Mouse (Mus musculus) induced T-regulatory cell, adult 2 months (primary cell): ENCODE results near the gene Slc22a7.

Experiments
- DNase-seq: peaks from one replicate; pipeline ENCODE4 v3.0.0-alpha.2; 2012; ENCODE audit warnings: low read depth

Gene Slc22a7

DNA sequence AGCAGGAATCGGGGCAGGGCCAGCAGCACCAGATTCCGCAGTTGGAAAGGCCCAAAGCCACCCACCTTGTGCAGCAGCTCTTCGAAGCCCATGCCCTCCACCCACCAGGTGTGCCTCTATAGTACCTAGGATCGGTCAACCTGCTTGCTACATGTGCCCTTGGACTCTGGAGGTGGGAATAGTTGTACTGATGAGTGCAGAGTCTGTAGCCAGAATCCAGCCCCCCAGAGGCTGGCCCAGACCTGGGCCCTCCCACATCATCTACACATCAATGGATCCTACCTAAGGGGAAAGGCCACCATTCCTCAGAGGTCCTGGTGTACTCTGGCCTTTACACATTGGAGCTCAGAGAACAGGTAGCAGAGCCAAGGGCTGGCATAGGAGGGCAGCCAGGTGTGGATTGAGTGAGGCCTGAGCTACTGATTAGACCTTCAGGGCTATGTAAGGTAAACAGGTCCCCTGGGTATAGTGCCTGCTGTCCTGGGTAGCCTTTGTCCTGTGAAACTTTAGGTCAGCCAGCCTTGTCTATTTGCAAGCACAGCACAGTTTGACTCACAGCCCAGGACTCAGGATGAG lies at the start of gene Slc22a7:
Gene Slc22a7 (minus strand): TSS at position 160 of the 576 bp plus-strand sequence.
- no peak for DNase-seq

- peak; percentile 43 for DNase-seq
Observed at GRCm38 (mm10) chr17:46487431-46487830, 49.2 kb upstream of the Slc22a7 start, which contains the start of gene Ttbk1. Gene Ttbk1 (minus strand): TSS chr17:46487675.

GRCm38 (mm10) chr17:46486995-46487394 lies 48.7 kb upstream of the Slc22a7 start:
- DNase-seq, result no peak

- peak; percentile 22 for DNase-seq
Observed at GRCm38 (mm10) chr17:46484461-46484875, 46.2 kb upstream of the Slc22a7 start.

DNA sequence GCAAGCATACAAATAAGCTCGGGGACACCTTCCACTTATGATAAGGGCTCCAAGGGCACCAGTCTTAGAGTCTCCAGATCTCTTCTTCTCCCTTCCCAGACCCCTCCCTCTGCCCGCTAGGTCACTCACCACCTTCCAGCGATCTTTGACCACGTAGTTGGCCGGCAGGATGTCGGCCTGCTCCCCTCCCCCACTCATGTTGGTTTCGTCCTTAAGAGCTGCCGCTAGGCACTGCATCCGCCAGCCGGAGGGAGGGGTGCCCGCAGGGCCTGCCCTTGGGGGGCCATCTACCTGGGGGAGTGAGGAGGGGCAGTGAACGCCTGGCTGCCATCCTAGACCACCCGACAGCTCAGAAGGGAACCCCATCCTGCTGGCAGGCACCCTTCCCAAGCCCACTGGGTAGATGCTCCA lies 45.8 kb upstream of the Slc22a7 start:
- DNase-seq, result peak; percentile 32

DNA sequence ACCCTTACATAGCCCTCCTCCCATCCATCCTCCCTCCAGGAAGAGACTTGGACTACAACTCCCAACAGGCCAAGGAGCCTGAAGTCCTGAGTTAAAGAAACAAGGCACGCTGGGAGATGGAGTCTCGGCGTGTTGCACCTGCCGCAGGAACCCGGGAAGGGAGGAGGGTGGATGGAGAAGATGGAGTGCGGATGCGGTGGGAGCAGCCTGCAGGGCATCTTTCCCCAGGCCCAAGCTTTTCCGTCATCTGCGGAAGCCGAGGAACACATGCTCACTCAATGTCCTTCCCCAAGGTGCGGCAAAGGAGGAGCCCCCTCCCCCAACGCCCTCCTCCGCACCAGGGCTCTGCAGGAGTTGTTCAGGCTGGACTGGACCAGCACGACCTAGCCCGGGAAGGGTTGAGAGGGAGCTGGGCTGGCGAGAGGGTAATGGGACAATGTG lies 45.3 kb upstream of the Slc22a7 start:
- no peak for DNase-seq

- no peak for DNase-seq
Observed at GRCm38 (mm10) chr17:46477286-46477685, 39.0 kb upstream of the Slc22a7 start.

GRCm38 (mm10) chr17:46476601-46477000 lies 38.3 kb upstream of the Slc22a7 start:
- DNase-seq, result no peak

- DNase-seq, result no peak
Observed at GRCm38 (mm10) chr17:46467830-46468229, 29.6 kb upstream of the Slc22a7 start.

DNA sequence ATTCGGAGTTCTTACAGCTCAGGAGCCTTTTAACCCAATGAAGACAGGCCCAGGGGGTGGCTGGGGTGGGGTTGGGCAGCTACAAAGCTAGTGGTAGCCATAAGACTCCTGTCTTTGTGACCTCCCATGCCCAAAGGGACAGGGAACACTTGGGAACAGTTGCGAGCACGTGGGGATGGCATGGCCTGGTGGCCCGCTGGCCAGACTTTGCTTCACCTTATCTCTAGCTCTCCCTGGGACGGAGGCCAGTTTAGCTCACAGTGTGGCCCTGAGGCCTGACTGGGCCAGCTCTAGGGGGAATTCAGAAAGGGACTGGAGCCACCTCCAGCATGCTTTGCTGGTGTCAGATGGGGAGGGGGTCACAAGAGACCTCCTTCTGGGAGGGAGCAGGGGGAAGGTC lies 24.0 kb upstream of the Slc22a7 start:
- no peak for DNase-seq

GRCm38 (mm10) chr17:46461347-46461746 lies 23.1 kb upstream of the Slc22a7 start:
- no peak for DNase-seq

- no peak for DNase-seq
Observed at GRCm38 (mm10) chr17:46460673-46461072, 22.4 kb upstream of the Slc22a7 start.

GRCm38 (mm10) chr17:46458439-46458838 lies 20.2 kb upstream of the Slc22a7 start:
- no peak for DNase-seq

GRCm38 (mm10) chr17:46457791-46458190 lies 19.5 kb upstream of the Slc22a7 start:
- DNase-seq, result peak; percentile 66

DNA sequence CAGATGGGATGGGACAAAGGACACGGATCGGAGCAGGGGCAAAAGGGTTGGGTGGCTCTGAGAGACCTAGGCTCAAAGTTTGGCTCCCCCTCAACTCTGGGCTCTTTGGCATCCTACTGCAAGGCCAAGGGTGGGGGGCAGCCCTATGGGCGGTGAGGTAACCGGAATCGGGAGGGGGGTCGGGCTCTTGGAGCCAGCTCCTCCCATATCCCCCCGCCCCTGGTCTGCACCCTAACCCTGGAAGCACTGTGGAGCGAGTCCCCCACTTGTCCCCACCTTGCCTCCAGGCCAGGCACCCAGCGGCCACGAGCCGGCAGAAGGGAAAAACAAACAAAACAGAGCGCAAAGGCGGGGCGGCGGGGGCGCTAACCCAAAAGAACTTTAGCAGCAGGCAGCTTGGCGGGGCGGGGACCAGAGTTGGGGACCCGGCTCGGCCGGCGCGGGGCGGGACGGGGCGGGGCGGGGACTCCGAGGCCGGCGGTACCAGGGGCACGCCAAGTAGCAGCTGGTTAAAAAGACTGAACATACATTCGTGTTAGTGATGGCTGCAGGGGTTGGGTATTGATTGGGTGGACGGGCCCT lies 16.9 kb upstream of the Slc22a7 start:
- peak; percentile 15 for DNase-seq

GRCm38 (mm10) chr17:46454539-46454938 lies 16.3 kb upstream of the Slc22a7 start:
- DNase-seq, result no peak

DNA sequence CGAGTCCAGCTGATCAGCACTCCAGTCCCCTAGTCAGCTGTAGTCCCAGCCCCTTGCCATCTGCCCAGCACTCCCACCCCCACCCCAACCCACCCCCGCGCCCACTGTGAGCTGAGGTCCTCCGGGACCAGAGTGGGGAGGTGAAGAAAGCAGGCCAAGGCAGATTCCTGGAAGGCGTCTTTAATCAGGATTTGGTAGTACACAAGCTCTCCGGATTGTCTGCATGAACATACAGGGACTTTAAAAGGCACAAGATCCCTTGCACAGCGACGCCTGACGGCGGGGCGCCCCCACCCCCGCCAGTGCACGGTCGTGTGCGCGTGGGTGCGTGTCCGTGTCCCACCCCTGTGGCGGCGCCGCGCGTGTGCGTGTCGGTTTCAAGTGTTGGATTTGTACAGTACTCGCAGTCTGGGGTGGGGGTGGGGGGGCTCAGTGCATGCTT lies 15.7 kb upstream of the Slc22a7 start:
- no peak for DNase-seq

DNA sequence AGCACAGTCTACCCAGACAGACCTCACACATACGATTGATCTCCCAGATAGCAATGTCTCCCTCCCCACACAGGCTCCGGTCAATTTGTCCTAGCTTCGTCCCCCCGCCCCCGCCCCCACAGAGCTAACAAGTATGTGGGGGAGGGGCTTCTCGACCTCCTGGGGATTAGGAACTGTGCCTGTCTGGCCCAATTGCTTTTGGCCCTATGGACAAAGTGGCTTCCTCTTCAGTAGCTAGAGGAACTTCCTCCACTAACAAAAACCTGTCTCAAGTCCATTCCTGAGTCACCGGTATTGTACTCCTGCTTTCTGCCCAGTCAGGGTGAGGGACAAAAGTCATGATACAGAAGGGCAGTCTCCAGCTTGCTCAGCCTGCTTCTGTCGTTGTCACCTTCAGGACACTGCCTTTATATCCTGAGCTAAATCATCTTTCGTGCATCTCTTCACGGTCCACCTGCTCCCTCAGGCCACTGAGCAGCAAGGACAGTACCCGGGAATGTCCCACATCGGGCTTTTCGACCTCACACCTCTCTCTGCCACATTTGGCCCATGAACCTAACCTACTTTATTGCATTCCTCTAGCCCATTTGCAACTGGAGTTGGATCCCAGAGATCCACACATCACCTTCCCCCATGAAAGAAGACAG lies 15.2 kb upstream of the Slc22a7 start:
- no peak for DNase-seq

DNA sequence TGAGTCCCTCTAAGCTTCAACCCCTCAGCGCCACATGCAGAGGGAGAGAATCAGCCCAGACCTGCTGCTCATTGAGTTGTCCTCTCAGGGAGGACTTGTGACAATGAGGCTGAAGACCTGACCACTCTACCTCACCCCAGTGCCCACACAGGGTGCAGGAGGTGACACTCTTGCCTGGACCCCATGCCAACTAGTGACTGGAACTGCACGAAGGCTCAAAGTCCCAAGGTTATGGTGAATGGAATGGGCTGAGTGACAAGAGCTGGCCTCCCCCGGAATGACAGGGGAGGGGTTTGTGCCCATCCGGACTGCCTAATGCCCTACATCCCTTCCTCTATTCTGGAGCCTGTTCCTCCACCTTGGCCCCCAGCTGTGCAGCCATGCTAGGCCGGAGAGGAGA lies 14.4 kb upstream of the Slc22a7 start:
- no peak for DNase-seq

- no peak for DNase-seq
Observed at GRCm38 (mm10) chr17:46446264-46446663, 8.0 kb upstream of the Slc22a7 start.

DNA sequence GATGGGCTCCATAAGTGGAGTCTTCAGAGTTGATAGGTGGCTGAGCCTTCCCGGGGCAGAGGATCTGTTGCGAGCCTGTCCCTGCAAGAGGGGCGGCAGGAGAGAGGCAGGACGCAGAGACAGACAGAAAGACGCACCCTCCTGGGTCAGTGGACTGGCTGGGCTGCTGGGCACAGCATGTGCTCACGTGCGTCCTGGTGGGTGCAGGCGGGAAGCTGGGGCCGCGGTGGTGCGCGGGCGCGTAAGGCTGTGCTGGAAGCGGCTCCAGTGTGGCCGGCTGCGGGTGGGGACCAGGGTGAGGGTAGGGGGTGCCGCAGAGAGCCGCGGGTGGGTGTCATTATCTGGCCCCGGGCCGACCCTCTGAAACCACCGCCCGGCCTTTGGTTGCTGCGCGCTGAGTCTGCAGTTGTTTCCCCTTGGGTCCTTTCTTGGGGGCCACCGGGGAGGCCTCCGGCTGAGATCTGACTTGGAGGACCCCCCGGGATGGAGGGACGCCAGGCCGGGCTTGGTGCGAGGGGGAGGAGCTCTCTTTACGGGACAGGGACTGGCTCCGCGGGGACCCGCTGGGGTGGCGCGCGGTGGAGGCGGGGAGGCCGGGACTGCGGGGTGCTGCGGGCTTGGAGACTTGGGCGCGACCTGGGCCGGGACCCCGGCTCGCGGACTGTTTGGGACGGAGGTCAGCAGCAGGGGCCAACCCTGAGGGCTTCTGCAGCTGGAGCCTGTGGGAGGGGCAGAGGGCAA lies 6.8 kb upstream of the Slc22a7 start:
- no peak for DNase-seq

DNA sequence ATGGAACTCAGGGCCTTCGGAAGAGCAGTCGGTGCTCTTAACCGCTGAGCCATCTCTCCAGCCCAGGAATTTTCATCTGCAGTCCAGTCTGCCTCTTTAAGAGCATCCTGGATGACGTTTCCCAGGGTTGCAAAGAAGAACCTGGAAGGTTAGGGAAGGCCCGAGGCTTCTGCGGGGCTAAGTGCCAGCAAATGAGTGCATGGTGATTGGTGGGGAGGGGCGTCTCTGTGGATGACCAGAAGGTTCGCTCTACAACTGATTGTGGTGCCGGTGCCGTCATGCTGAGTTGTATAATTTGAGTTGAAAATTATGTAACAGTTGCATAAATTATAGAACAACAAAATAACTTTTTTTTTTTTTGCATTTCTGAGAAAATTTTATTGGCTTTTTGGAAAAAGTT lies 919 bp upstream of the Slc22a7 start:
- no peak for DNase-seq
